Mouse (Mus musculus): ENCODE data around the gene Pdgfa. TPM values are rescaled to one million over a fixed set of nuclear protein-coding genes. Genes with fewer than 3 reads are reported as not detected.

The Pdgfa gene
- polyA plus RNA-seq, 1 experiment: 43.7 TPM

- Histone ChIP-seq H3K27me3 (ENCODE audit: control insufficient read depth, insufficient read depth, insufficient read length) (no peaks in the 10 kb centered on the region), H3ac (ENCODE audit: control insufficient read depth, insufficient read length) (no peak overlapping the region), H3K36me3 (ENCODE audit: control insufficient read depth, insufficient read depth) (no peaks in the 10 kb centered on the region), H3K79me2 (ENCODE audit: control insufficient read depth, insufficient read depth) (no peaks in the 10 kb centered on the region), H3K4me3 (no peak overlapping the region), H3K4me2 (ENCODE audit: low read depth) (no peak overlapping the region)
- TF ChIP-seq MAX (IDR thresholded peaks at IDR 0.05; ENCODE audit: low read depth) (no peak), MYOD1 (IDR thresholded peaks at IDR 0.05; ENCODE audit: control insufficient read depth in 1 of 3, insufficient read length in 2 of 3, low read depth in 2 of 3) (no peak), CEBPB (IDR thresholded peaks at IDR 0.05; ENCODE audit: insufficient read depth, poor library complexity, severe bottlenecking) (no peak), POLR2AphosphoS2 (IDR thresholded peaks at IDR 0.05; ENCODE audit: insufficient read length, low read depth) (no peak), E2F4 (IDR thresholded peaks at IDR 0.05; ENCODE audit: insufficient read depth) (no peak), TCF12 (IDR thresholded peaks at IDR 0.05; ENCODE audit: insufficient read depth, poor library complexity, severe bottlenecking) (no peak), SRF (IDR thresholded peaks at IDR 0.05; ENCODE audit: control insufficient read depth, insufficient read length, low read depth) (no peak), TCF3 (IDR thresholded peaks at IDR 0.05; ENCODE audit: insufficient read length, low read depth) (no peak)
Observed at GRCm38 (mm10) chr5:138938572-138939163, 58.5 kb downstream of the Pdgfa start.

- Histone ChIP-seq H3K36me3 (ENCODE audit: control insufficient read depth, insufficient read depth) (no peaks in the 10 kb centered on the region), H3K4me2 (ENCODE audit: low read depth) (no peak overlapping the region), H3ac (ENCODE audit: control insufficient read depth, insufficient read length) (no peak overlapping the region), H3K27me3 (ENCODE audit: control insufficient read depth, insufficient read depth, insufficient read length) (peaks cover 9% of the 10 kb centered on the region), H3K79me2 (ENCODE audit: control insufficient read depth, insufficient read depth) (no peaks in the 10 kb centered on the region), H3K4me3 (no peak overlapping the region)
- TF ChIP-seq USF1 (IDR thresholded peaks at IDR 0.05; ENCODE audit: low read depth) (no peak), MYOD1 (IDR thresholded peaks at IDR 0.05; ENCODE audit: control insufficient read depth in 1 of 3, insufficient read length in 2 of 3, low read depth in 2 of 3) (peak in 1 of 3 experiments; percentile 19)
Observed at GRCm38 (mm10) chr5:138936399-138937089, 60.6 kb downstream of the Pdgfa start.

- Histone ChIP-seq H3ac (ENCODE audit: control insufficient read depth, insufficient read length) (no peak overlapping the region), H3K27me3 (ENCODE audit: control insufficient read depth, insufficient read depth, insufficient read length) (peaks cover 9% of the 10 kb centered on the region), H3K4me3 (no peak overlapping the region), H3K4me2 (ENCODE audit: low read depth) (no peak overlapping the region), H3K36me3 (ENCODE audit: control insufficient read depth, insufficient read depth) (no peaks in the 10 kb centered on the region), H3K79me2 (ENCODE audit: control insufficient read depth, insufficient read depth) (no peaks in the 10 kb centered on the region)
- peak in 1 of 3 experiments; percentile 23 for TF ChIP-seq MYOG (IDR thresholded peaks at IDR 0.05; ENCODE audit: control insufficient read depth in 1 of 3, insufficient read depth in 1 of 3, insufficient read length in 2 of 3, low read depth in 2 of 3)
- peak; percentile 35 to 91 (median 54) for TF ChIP-seq MYOD1 (IDR thresholded peaks at IDR 0.05; ENCODE audit: control insufficient read depth in 1 of 3, insufficient read length in 2 of 3, low read depth in 2 of 3)
- TF ChIP-seq USF1 (IDR thresholded peaks at IDR 0.05; ENCODE audit: low read depth): no peak
Observed at GRCm38 (mm10) chr5:138934540-138934939, 62.6 kb downstream of the Pdgfa start.

GRCm38 (mm10) chr5:138932460-138933432, 64.4 kb downstream of the Pdgfa start:
- no peak overlapping the region for H3K4me2 ChIP-seq (ENCODE audit: low read depth)
- no peaks in the 10 kb centered on the region for H3K36me3 ChIP-seq (ENCODE audit: control insufficient read depth, insufficient read depth)

GRCm38 (mm10) chr5:138931836-138932235, 65.3 kb downstream of the Pdgfa start:
- no peak for TF ChIP-seq SRF (IDR thresholded peaks at IDR 0.05; ENCODE audit: control insufficient read depth, insufficient read length, low read depth)
- TF ChIP-seq MYOG (IDR thresholded peaks at IDR 0.05; ENCODE audit: control insufficient read depth in 1 of 3, insufficient read depth in 1 of 3, insufficient read length in 2 of 3, low read depth in 2 of 3): no peak
- TF ChIP-seq POLR2AphosphoS2 (IDR thresholded peaks at IDR 0.05; ENCODE audit: insufficient read length, low read depth): no peak
- TF ChIP-seq REST (IDR thresholded peaks at IDR 0.05; ENCODE audit: insufficient read depth, insufficient read length): no peak
- no peak for TF ChIP-seq E2F4 (IDR thresholded peaks at IDR 0.05; ENCODE audit: insufficient read depth)
- TF ChIP-seq POLR2A (IDR thresholded peaks at IDR 0.05; ENCODE audit: insufficient read length, low read depth): no peak
- no peak for TF ChIP-seq TCF12 (IDR thresholded peaks at IDR 0.05; ENCODE audit: insufficient read depth, poor library complexity, severe bottlenecking)
- no peak for TF ChIP-seq USF1 (IDR thresholded peaks at IDR 0.05; ENCODE audit: low read depth)
- TF ChIP-seq TCF3 (IDR thresholded peaks at IDR 0.05; ENCODE audit: insufficient read length, low read depth): no peak
- no peak for TF ChIP-seq MYOD1 (IDR thresholded peaks at IDR 0.05; ENCODE audit: control insufficient read depth in 1 of 3, insufficient read length in 2 of 3, low read depth in 2 of 3)
- TF ChIP-seq MAX (IDR thresholded peaks at IDR 0.05; ENCODE audit: low read depth): no peak
- TF ChIP-seq CEBPB (IDR thresholded peaks at IDR 0.05; ENCODE audit: insufficient read depth, poor library complexity, severe bottlenecking): no peak
- no peaks in the 10 kb centered on the region for H3K36me3 ChIP-seq (ENCODE audit: control insufficient read depth, insufficient read depth)
- H3K4me3 ChIP-seq: no peak overlapping the region
- no peaks in the 10 kb centered on the region for H3K79me2 ChIP-seq (ENCODE audit: control insufficient read depth, insufficient read depth)
- peaks cover 21% of the 10 kb centered on the region for H3K27me3 ChIP-seq (ENCODE audit: control insufficient read depth, insufficient read depth, insufficient read length)
- H3ac ChIP-seq (ENCODE audit: control insufficient read depth, insufficient read length): no peak overlapping the region
- no peak overlapping the region for H3K4me2 ChIP-seq (ENCODE audit: low read depth)

More at GRCm38 (mm10) chr5:138932460-138933432, 64.4 kb downstream of the Pdgfa start:
- no peak overlapping the region for H3K4me3 ChIP-seq
- H3K27me3 ChIP-seq (ENCODE audit: control insufficient read depth, insufficient read depth, insufficient read length): peaks cover 18% of the 10 kb centered on the region
- TF ChIP-seq REST (IDR thresholded peaks at IDR 0.05; ENCODE audit: insufficient read depth, insufficient read length) (no peak), SRF (IDR thresholded peaks at IDR 0.05; ENCODE audit: control insufficient read depth, insufficient read length, low read depth) (no peak), TCF12 (IDR thresholded peaks at IDR 0.05; ENCODE audit: insufficient read depth, poor library complexity, severe bottlenecking) (no peak), MAX (IDR thresholded peaks at IDR 0.05; ENCODE audit: low read depth) (no peak), E2F4 (IDR thresholded peaks at IDR 0.05; ENCODE audit: insufficient read depth) (no peak), POLR2A (IDR thresholded peaks at IDR 0.05; ENCODE audit: insufficient read length, low read depth) (no peak), TCF3 (IDR thresholded peaks at IDR 0.05; ENCODE audit: insufficient read length, low read depth) (no peak), MYOG (IDR thresholded peaks at IDR 0.05; ENCODE audit: control insufficient read depth in 1 of 3, insufficient read depth in 1 of 3, insufficient read length in 2 of 3, low read depth in 2 of 3) (no peak), CEBPB (IDR thresholded peaks at IDR 0.05; ENCODE audit: insufficient read depth, poor library complexity, severe bottlenecking) (no peak), POLR2AphosphoS2 (IDR thresholded peaks at IDR 0.05; ENCODE audit: insufficient read length, low read depth) (no peak), MYOD1 (IDR thresholded peaks at IDR 0.05; ENCODE audit: control insufficient read depth in 1 of 3, insufficient read length in 2 of 3, low read depth in 2 of 3) (no peak), USF1 (IDR thresholded peaks at IDR 0.05; ENCODE audit: low read depth) (no peak)
- H3ac ChIP-seq (ENCODE audit: control insufficient read depth, insufficient read length): no peak overlapping the region
- H3K79me2 ChIP-seq (ENCODE audit: control insufficient read depth, insufficient read depth): no peaks in the 10 kb centered on the region
